Mouse (Mus musculus) limb, embryonic 10.5 days (tissue): ENCODE results near the gene Ttll11. TPM values are rescaled to one million over a fixed set of nuclear protein-coding genes. Genes with fewer than 3 reads are reported as not detected.
A peak's percentile ranks its signal among the peaks of the same experiment; 100 is the strongest.

Experiments used
- DNase-seq: peaks from one replicate; pipeline ENCODE4 v3.0.0-alpha.2; 2017; ENCODE audit warnings: low spot score
- H3K27ac ChIP-seq: fragments of 300-500 bp; sonication (generic); 2 replicates; pipeline ENCODE4 v1.5.1; 2016; ENCODE audit warnings: mild to moderate bottlenecking
- H3K27me3 ChIP-seq: fragments of 300-500 bp; sonication (generic); 2 replicates; pipeline ENCODE4 v1.6.1; 2016; ENCODE audit warnings: low read depth, mild to moderate bottlenecking; ENCODE audit not compliant: poor library complexity, severe bottlenecking
- H3K36me3 ChIP-seq: fragments of 300-500 bp; sonication (generic); 2 replicates; pipeline ENCODE4 v1.6.1; 2016; ENCODE audit warnings: mild to moderate bottlenecking, moderate library complexity
- H3K4me1 ChIP-seq: fragments of 300-500 bp; sonication (generic); 2 replicates; pipeline ENCODE4 v1.6.1; 2016
- H3K4me3 ChIP-seq: fragments of 300-500 bp; sonication (generic); 2 replicates; pipeline ENCODE4 v1.5.1; 2016; ENCODE audit warnings: mild to moderate bottlenecking, moderate library complexity
- H3K9me3 ChIP-seq: fragments of 300-500 bp; sonication (generic); replicated peaks from 2 replicates; pipeline ENCODE4 v1.6.1; 2016; ENCODE audit warnings: mild to moderate bottlenecking
- WGBS: fragments of 180-500 bp; shearing (Covaris S2); methylation state at CpG from one replicate; pipeline ENCODE4 v1.1.7; 2016; 5-methylcytosine and 5-hydroxymethylcytosine counted together
- polyA plus RNA-seq: library from polyadenylated mRNA; unstranded; fragments of >200 nt; fragmentation: Nextera tagmentation; extraction: Ambion mirVana; gene quantifications from 2 replicates; pipeline ENCODE4 v1.2.1, GENCODE M21; 2016

Ttll11 gene
- polyA plus RNA-seq, 1 experiment from 2014 or later, result 0.65 TPM

- Histone ChIP-seq H3K27ac (no peak overlapping the region), H3K9me3 (no peaks in the 10 kb centered on the region), H3K36me3 (peaks cover 100% of the 10 kb centered on the region), H3K27me3 (no peaks in the 10 kb centered on the region), H3K4me1 (no peaks in the 10 kb centered on the region), H3K4me3 (no peak overlapping the region)
- no peak for DNase-seq
- WGBS, result 91% methylated on average over 8 of the region's 8 CpGs
Observed at GRCm38 (mm10) chr2:35714742-35715167, 265.0 kb downstream of the Ttll11 start.

GRCm38 (mm10) chr2:35713460-35713859 lies 266.3 kb downstream of the Ttll11 start:
- H3K4me1 ChIP-seq, result no peaks in the 10 kb centered on the region
- no peaks in the 10 kb centered on the region for H3K27me3 ChIP-seq
- H3K36me3 ChIP-seq, result peaks cover 100% of the 10 kb centered on the region
- H3K4me3 ChIP-seq, result no peak overlapping the region
- H3K9me3 ChIP-seq, result no peaks in the 10 kb centered on the region
- DNase-seq, result no peak
- 89% methylated on average over 7 of the region's 7 CpGs for WGBS
- H3K27ac ChIP-seq, result no peak overlapping the region

GRCm38 (mm10) chr2:35712611-35713010 lies 267.1 kb downstream of the Ttll11 start:
- 92% methylated on average over 5 of the region's 5 CpGs for WGBS
- no peak overlapping the region for H3K27ac ChIP-seq
- H3K4me1 ChIP-seq, result no peaks in the 10 kb centered on the region
- no peaks in the 10 kb centered on the region for H3K9me3 ChIP-seq
- DNase-seq, result no peak
- peaks cover 100% of the 10 kb centered on the region for H3K36me3 ChIP-seq
- H3K4me3 ChIP-seq, result no peak overlapping the region
- no peaks in the 10 kb centered on the region for H3K27me3 ChIP-seq

- Histone ChIP-seq H3K9me3 (no peaks in the 10 kb centered on the region; the same call in 1 of the 2 replicates), H3K4me3 (no peak overlapping the region), H3K27me3 (no peaks in the 10 kb centered on the region), H3K27ac (peak overlapping the region; percentile 75; the same call in 1 of the 2 replicates), H3K4me1 (peaks cover 48% of the 10 kb centered on the region), H3K36me3 (peaks cover 54% of the 10 kb centered on the region)
- no peak for DNase-seq
- 99% methylated on average over 3 of the region's 3 CpGs for WGBS
Observed at GRCm38 (mm10) chr2:35703241-35703640, 276.5 kb downstream of the Ttll11 start.

GRCm38 (mm10) chr2:35702608-35703007 lies 277.1 kb downstream of the Ttll11 start:
- peaks cover 48% of the 10 kb centered on the region for H3K36me3 ChIP-seq

GRCm38 (mm10) chr2:35702001-35702400 lies 277.7 kb downstream of the Ttll11 start:
- WGBS, result 91% methylated on average over 7 of the region's 7 CpGs
- Histone ChIP-seq H3K27me3 (no peaks in the 10 kb centered on the region), H3K9me3 (no peaks in the 10 kb centered on the region; the same call in 1 of the 2 replicates), H3K4me3 (no peak overlapping the region), H3K36me3 (peaks cover 42% of the 10 kb centered on the region), H3K4me1 (peaks cover 60% of the 10 kb centered on the region), H3K27ac (peak overlapping the region; percentile 78)
- no peak for DNase-seq

More at GRCm38 (mm10) chr2:35702608-35703007, 277.1 kb downstream of the Ttll11 start:
- no peak for DNase-seq
- Histone ChIP-seq H3K27me3 (no peaks in the 10 kb centered on the region), H3K4me1 (peaks cover 54% of the 10 kb centered on the region), H3K27ac (peak overlapping the region; percentile 75; the same call in 1 of the 2 replicates), H3K4me3 (no peak overlapping the region), H3K9me3 (no peaks in the 10 kb centered on the region; the same call in 1 of the 2 replicates)
- 91% methylated on average over 6 of the region's 6 CpGs for WGBS

Other genes starting within 250 kb of the Ttll11 start
- gene Ndufa8, start 69.5 kb upstream of the Ttll11 start, polyA plus RNA-seq, result 208 and 218 TPM in 2 replicates
- 0.35 TPM in 1 of 2 replicates, not detected in the other for gene Morn5, start 69.5 kb upstream of the Ttll11 start, polyA plus RNA-seq
- gene Lhx6, start 125.5 kb upstream of the Ttll11 start, polyA plus RNA-seq, result 0.94 and 1.0 TPM in 2 replicates
- 23.0 and 27.1 TPM in 2 replicates for gene Mrrf, start 156.5 kb upstream of the Ttll11 start, polyA plus RNA-seq
- 74.4 and 85.3 TPM in 2 replicates for gene Rbm18, start 156.9 kb upstream of the Ttll11 start, polyA plus RNA-seq